Mouse (Mus musculus) yolk sac, embryonic 10.5 days (tissue): ENCODE data around the gene Olfr1389.
"Not testable (repeated sequence)": the region's sequence is repeated elsewhere in the genome, so short reads cannot be mapped to it uniquely, and the experiment has no call there.

Source experiments
- DNase-seq: peaks from one replicate; pipeline ENCODE4 v3.0.0-alpha.2; 2017; ENCODE audit warnings: low spot score

Gene Olfr1389

GRCm38 (mm10) chr11:49422767-49423166 is at the start of gene Olfr1389:
TSS of gene Olfr1389 (plus strand) at chr11:49423067.
- DNase-seq, result no peak

- DNase-seq, result no peak
Measured at GRCm38 (mm10) chr11:49383133-49383532, 39.7 kb upstream of the Olfr1389 start.

GRCm38 (mm10) chr11:49386118-49386517 is 36.7 kb upstream of the Olfr1389 start:
- DNase-seq, result not testable (repeated sequence)

DNA sequence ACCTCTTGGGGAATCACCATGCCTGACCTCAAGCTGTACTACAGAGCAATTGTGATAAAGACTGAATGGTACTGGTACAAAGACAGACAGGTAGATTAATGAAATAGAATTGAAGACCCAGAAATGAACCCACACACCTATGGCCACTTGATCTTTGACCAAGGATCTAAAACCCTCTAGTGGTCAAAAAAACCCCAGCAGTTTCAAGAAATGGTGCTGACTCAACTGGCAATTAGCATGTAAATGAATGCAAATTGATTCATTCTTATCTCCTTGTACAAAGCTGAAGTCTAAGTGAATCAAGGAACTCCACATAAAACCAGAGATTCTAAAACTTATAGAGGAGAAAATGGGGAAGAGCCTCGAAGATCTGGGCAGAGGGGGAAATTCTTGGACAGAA is 30.2 kb upstream of the Olfr1389 start:
- not testable (repeated sequence) for DNase-seq

DNA sequence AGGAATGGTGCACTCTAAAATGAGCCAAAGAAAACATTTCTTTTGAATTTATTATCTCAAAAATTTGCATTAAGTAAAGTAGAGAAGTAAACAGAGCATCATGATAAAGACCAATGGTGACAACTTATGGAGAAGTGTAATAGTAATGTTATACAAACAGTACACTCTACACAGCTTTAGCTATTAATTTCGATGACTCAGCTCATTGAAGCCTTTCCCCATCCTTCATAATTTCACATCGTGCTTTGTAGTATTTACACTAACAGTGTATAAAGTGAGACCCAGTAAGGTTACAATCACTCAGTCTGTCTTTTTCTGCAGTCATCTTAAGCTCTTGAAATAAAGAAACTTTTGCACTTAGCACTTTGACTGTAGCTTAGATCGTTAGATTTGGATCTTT is 16.1 kb upstream of the Olfr1389 start:
- DNase-seq, result no peak

DNA sequence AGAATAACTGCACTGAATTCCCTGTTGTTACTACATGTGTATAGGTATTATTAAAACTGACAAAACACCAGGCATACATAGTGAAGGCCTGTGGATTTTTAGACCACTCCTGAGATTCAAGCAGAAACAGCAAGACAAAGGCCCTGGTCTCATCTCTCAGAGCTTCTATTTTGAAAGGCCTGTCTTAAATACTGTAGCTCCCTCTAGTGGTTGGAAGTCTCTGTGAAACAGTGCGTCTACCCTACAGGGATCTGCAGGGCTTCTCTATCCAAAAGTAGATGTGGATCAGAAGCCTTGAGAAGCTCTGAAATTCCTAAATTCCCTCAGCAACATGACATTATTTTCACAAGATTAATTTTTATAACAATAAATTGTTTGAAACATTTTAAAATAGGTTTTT is 12.3 kb upstream of the Olfr1389 start:
- no peak for DNase-seq

DNA sequence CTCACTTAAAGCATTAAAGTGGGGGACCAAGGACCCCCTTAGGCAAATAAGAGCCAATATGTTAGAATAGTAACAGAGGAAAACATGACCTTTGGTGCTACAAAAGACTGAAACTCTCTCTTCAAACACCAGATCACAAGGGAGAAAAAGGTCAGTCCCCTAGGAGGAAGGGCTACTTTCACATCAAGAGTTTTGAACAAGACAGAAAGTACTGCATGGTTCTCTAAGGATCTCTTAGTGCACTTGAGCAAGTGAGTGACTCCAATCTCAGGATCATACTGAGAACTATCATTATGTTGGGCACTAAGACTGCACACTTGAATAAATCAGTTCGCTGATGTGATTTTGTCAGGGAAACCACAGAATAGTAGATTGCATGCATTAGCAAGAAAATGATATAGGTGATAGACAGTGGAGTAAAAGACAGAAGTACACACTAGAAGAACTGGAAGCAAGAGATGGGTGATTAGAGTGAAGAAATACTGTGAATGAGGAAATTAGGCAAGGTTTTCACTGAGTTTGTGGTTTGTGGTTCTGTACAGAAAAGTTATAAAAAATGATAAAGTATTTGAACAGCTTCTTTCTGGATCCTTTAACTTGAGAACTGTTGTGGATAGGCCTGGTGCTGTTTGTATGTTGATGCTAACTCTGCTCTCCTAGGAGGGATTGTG is 2.5 kb downstream of the Olfr1389 start:
- DNase-seq, result no peak

DNA sequence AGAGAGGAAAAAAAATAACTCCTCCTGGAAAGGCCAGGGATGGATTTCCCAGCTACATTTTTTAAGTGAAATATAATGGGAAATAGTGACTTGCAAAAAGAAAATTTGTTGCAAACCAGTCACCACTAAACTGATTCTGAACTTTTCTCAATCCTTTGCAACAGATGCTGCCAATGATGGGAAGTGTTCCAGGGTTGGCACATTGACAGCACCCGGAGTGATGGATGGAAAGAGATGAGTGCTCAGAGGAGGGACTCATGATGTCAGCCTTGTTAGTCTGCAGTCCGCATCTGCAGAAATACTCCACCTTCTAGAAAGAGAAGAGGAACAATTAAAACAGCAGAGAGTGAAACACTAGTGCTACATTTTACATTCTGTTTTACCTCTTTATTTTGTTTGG is 6.8 kb downstream of the Olfr1389 start:
- DNase-seq, result no peak

- no peak for DNase-seq
Measured at GRCm38 (mm10) chr11:49436411-49436810, 13.5 kb downstream of the Olfr1389 start, which contains the start of gene Olfr1388. TSS of gene Olfr1388 (plus strand) at chr11:49436624.

DNA sequence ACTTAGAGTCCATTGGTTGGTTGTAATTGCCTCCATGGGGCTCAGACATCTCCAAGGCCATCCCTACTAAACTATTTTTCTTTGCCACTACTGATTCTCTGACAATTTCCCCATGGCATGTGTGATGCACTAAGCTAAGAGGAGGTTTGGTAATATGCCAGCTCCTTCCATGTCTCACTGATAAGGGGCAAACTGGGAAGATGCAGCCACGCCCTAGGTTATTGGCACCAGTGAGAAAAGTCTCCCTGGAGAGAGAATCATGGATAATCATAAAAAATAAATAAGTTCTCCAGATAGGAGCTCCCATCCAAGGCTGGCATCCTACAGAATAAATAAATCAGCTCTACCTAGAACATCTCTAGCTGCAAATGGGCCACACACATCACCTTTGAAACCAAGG is 32.2 kb downstream of the Olfr1389 start, which contains the start of gene Olfr1387:
Gene Olfr1387 (plus strand): TSS at position 301 of the 400 bp plus-strand sequence.
- no peak for DNase-seq

DNA sequence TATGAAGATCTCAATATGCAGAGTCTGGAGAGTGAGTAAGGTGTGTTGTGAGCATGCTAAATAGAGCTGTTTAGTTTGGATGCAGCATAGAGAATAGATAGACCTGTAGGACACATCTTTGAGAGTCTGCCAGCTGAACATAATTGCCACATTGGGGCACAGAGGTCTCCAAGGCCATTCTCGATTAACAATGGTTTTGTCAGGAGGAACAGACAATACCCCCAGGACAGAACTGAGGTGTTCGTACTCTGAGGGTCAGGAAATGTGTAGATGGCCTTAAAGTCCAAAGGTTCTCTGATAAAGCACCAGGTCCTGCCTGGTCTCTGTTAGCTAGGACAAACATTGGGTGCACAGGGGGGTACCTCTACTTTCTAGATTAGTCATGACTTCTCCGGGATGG is 41.9 kb downstream of the Olfr1389 start, which contains the start of gene Olfr1386:
Gene Olfr1386 (plus strand): TSS at position 301 of the 400 bp plus-strand sequence.
- not testable (repeated sequence) for DNase-seq
